Mouse (Mus musculus) layer of hippocampus, postnatal 10 days (tissue): ENCODE results near the gene Bdnf. TPM values are rescaled to one million over a fixed set of nuclear protein-coding genes. Genes with fewer than 3 reads are reported as not detected.
A peak's percentile ranks its signal among the peaks of the same experiment; 100 is the strongest.

ENCODE experiments used
- DNase-seq, 2 experiments: peaks; one replicate each; pipeline ENCODE4 v3.0.0; 2021; ENCODE audit warnings: low spot score in 2 of 2
- long read RNA-seq: library from polyadenylated mRNA; stranded (forward); transcript quantifications from one replicate; pipeline ENCODE4 v2.0.0, GENCODE M21; 2023
- total RNA-seq, 2 experiments: library from RNA; stranded (reverse); gene quantifications; 2 replicates each; pipeline ENCODE4 v1.2.3; 2021

Gene Bdnf
- total RNA-seq: 10 to 100 TPM; 27.1 to 29.6 TPM
- long read RNA-seq, full-length matches to known transcripts: 37 of 39 reads
- long read RNA-seq, partial matches to known transcripts: 0 of 39 reads
- long read RNA-seq, other reads (novel, unspliced or antisense): 2 of 39 reads

- DNase-seq: no peak
Measured at GRCm38 (mm10) chr2:109674532-109674931, at the start of gene Bdnf. TSS of gene Bdnf (plus strand) at chr2:109674700.

GRCm38 (mm10) chr2:109626864-109627263 is 47.6 kb upstream of the Bdnf start:
- DNase-seq: no peak

GRCm38 (mm10) chr2:109673509-109674455 is 718 bp upstream of the Bdnf start:
- peak; percentile 36 to 53 for DNase-seq

- DNase-seq: no peak
Measured at GRCm38 (mm10) chr2:109675051-109675450, 551 bp downstream of the Bdnf start.

DNA sequence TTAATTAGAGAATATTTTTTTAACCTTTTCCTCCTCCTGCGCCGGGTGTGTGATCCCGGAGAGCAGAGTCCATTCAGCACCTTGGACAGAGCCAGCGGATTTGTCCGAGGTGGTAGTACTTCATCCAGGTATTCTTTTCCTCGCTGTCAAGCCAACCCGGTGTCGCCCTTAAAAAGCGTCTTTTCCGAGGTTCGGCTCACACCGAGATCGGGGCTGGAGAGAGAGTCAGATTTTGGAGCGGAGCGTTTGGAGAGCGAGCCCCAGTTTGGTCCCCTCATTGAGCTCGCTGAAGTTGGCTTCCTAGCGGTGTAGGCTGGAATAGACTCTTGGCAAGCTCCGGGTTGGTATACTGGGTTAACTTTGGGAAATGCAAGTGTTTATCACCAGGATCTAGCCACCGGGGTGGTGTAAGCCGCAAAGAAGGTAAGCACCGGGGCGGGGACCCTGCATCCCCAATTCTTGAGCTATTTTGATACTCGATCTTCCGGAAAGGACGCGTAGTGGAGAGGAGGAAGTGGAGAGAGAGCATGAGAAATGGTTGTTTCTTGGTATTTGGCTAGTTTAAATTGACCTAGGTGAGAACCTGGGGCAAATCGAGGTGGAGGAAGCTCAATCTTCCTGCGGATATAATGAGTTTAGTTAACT is 1.6 kb downstream of the Bdnf start:
- DNase-seq: peak; percentile 54 to 63

- peak; percentile 3 to 21 for DNase-seq
Measured at GRCm38 (mm10) chr2:109676618-109676974, 2.1 kb downstream of the Bdnf start.

- peak; percentile 46 to 70 for DNase-seq
Measured at GRCm38 (mm10) chr2:109677221-109678089, 3.0 kb downstream of the Bdnf start.

DNA sequence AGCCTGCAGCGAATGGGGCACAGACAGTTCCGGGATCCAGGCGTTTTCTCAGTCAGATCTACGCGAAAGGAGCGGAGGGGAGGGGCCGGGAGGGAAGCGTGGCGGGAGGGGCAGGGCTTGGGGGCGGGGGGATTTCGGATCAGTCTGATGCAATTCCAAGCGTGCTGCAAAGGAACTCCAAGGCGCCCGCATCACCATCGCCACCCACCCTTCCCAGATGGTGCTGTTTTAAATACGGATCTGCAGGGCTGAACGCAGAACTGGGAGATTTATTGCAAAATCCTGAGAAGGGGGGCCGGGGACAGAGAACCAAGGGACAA is 3.5 kb downstream of the Bdnf start:
- peak; percentile 61 to 78 for DNase-seq

DNA sequence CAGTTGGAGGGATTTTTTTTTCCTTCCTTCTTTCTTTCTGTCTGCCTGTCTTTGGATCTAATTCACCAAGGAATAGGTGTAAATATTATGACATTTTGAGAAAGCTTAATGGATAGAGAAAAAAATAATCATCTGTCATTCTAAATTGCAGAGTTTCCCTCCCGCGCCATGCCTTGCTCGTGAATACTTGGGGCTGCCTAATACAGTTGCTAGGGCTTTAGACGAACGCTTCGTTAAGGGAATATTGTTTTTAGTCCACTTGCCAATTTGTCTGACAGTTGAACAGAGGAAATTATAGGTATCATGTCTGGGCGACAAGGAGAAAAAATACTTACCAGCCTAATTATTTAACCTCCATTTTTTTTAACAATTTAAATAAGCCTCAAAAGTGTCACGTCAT is 4.0 kb downstream of the Bdnf start:
- no peak for DNase-seq

DNA sequence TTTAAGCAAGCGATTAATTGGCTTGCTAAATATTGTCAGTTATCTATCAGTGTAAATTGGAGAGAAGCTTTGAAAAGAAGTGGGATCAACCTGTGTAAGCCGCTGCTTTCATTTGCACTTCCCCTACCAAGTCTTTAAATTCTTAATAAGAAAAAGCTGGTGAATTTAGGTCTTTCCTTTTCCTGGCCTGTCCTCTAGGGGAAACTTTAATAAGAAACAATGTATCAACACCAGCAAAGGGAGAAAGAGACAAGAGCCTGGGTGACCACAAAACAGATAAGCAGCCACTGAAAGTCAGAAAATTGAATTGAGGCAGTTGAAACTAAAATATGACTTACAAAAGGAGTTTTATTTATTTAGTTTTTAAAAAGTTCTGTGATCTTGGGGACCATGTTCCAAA is 4.9 kb downstream of the Bdnf start:
- no peak for DNase-seq

DNA sequence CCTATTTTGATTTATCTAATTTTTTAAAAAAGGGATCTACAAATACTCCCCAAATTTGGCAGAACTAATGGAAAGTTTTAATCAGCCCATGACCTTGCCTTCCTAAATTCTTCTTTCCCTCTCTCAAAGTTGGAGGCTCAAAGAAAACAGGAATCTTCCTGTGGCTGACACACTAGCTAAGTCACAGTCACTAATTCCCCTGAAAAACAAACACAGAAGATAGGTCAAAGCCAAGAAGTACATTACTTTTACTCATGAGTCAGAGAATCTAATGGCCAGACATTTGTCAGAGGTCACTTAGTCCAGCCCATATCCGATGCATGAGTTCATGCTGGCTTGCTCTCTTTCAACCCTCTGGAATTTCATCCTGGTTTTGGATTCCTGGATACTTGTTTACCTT is 6.6 kb downstream of the Bdnf start:
- DNase-seq: no peak

DNA sequence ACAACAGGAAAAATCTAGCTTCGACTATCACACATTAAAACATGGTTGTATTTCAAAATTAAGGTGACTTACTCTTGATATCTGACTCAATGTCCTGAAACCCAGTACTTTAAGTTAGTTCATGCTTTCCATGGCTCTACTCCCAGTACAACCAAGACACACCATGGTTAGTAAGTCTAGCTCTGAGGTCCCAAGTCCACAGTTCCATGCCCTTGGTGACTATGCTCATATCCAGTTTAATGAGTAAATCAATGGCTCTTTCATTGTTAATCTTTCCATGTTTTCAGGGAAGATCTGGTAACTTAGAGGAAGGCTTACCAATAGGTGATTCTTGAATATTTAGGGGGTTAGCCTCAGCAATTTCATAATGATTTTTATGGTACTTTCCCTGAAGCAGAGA is 14.2 kb downstream of the Bdnf start:
- no peak for DNase-seq

DNA sequence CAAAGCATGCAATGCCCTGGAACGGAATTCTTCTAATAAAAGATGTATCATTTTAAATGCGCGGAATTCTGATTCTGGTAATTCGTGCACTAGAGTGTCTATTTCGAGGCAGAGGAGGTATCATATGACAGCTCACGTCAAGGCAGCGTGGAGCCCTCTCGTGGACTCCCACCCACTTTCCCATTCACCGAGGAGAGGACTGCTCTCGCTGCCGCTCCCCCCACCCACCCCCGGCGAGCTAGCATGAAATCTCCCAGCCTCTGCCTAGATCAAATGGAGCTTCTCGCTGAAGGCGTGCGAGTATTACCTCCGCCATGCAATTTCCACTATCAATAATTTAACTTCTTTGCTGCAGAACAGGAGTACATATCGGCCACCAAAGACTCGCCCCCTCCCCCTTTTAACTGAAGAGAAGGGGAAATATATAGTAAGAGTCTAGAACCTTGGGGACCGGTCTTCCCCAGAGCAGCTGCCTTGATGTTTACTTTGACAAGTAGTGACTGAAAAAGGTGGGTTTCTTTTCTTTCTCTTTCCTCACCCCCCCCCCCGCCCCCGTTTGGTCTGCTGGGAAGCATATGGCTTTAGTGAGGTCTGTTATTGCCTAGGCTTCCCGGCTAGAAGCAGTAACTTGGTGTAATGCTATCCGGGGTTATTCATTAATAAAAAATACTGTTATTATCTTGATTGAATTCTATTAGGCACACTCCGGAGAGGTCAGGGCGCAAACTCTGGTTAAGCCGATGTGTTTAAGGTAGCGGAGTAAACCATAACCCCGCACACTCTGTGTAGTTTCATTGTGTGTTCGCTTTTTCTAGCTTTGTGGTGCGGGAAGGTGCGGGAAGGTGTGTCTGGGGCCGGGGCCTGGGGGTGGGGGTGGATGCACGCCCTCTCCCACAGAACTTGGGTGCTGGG is 18.0 kb downstream of the Bdnf start:
- DNase-seq: peak; percentile 41 to 56

DNA sequence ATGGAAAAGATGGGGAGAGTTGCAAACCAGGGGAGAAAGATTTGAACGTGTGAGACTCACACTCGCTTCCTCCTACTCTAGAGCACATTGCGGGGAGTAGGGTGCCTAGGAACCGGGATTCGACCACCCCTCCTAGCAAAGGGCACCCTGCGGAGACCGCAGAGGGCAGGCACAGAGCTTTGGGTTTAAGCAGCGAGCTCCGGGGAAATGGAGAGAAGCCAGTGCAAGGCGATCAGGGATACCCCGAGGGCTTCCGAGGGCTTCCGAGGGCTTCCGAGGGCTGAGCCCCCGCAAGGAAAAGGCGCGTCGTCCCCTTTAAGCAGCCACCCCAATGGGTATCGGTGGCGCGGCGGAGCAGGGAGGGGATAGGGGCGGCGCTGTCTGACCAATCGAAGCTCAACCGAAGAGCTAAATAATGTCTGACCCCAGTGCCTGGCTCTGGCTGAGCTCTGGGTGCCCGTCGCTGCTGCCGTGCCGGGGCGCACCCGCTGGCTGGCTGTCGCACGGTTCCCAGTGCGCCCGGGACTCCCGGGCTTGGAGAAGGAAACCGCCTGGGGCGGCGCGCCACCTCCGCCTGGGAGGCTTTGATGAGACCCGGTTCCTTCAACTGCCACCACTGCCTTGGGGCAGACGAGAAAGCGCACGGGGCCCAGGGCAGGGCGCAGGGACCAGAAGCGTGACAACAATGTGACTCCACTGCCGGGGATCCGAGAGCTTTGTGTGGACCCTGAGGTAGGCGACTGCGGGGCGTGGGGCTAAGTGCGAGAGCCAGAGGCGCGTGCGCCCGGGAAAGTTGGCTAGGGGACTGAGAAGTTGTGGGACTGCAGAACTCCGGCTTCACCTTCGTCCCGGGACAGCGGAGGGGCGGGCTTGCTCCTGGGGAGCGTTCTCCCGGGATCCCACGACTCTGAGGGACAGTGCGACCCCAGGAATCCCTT is 18.9 kb downstream of the Bdnf start:
- peak; percentile 66 to 74 for DNase-seq

DNA sequence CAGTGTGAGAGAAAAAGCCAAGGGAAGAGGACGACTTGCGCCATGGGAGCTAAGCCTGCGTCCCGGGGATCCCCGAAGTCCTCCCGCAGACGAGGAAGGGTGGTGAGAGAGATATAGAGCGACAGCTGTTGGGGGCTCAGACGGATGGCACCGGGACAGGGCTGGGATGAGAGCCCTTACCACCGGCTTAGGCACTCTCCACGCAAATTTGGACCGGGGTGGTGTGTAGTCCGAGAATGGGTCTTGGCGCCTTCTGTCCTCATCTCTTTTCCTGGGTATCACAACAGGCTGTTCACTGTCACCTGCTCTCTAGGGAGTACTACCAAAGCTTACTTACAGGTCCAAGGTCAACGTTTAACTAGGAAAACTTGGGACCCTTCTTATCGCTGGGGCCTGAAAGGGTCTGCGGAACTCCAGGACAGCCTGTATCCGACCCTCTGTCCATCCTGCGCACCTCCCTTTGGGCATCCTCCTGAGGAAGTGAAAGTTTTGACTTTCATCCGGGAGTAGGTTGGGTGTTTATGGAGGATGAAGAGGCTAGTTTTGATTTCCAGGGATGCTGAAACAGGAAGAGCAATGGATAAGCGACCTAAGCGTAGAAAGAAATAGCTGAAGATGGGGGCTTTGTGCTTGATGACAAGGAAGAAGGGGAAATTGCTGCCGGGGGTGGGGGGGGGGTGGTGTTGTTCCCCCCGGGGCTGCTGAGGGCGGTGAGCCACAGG is 19.8 kb downstream of the Bdnf start:
- DNase-seq: peak; percentile 13 to 43

DNA sequence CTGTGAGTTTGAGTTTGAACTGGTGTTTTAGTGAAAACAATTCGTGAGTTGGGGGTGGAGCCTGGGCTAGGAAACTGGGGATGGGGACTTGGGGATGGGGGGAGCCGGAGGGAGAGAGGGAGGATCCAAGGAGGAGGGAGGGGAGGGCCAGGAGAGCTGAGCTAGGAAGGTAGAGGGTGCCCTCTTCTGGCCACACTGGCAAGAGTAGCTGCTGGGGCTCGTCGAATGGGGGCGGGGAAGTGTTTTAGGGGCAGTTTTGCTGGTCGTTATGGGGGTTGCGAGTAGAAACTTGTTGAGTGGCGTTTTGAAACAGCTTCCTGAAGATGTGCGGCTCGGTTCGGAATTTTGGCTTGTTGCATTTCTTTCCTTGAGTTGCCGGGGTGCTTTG is 20.3 kb downstream of the Bdnf start:
- DNase-seq: peak; percentile 90 to 93

DNA sequence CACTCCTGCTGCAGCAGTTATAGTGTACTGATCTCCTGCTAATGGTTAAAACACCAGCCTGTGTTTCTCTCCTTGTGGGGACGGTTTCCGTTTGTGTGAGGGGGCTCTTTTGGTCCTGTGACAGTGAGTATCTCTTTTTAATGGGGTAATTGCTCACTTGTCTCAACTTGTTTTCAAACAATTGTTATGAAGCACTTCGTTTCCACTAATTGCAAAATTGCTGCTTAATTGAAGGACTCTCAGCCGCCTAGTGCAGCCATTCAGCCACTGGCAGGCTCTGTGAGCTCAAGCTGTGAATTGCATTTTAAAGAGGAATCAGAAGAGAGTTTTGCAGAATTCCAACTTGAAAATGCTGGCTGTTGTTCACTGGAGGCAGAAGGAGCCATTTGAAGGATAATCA is 22.7 kb downstream of the Bdnf start:
- DNase-seq: peak in 1 of 2 experiments; percentile 19

- DNase-seq: no peak
Measured at GRCm38 (mm10) chr2:109700291-109700690, 25.8 kb downstream of the Bdnf start.

- DNase-seq: no peak
Measured at GRCm38 (mm10) chr2:109703588-109703987, 29.1 kb downstream of the Bdnf start.
